Mouse (Mus musculus) neural tube, embryonic 13.5 days (tissue): ENCODE data around the gene 1700016H13Rik. TPM values are rescaled to one million over a fixed set of nuclear protein-coding genes. Genes with fewer than 3 reads are reported as not detected.

Experiments used
- ATAC-seq: fragments of 200-750 bp; cut with Nextera tagmentation; 2 replicates; pipeline ENCODE4 v1.8.0; 2017; ENCODE audit warnings: low read depth, mild to moderate bottlenecking, moderate TSS enrichment, moderate library complexity
- H3K27ac ChIP-seq: fragments of 300-500 bp; sonication (generic); replicated peaks from 2 replicates; pipeline ENCODE4 v1.5.1; 2015; ENCODE audit warnings: moderate library complexity, mild to moderate bottlenecking, inconsistent platforms
- H3K27me3 ChIP-seq: fragments of 300-500 bp; sonication (generic); 2 replicates; pipeline ENCODE4 v1.6.1; 2015; ENCODE audit warnings: mild to moderate bottlenecking, inconsistent platforms
- H3K36me3 ChIP-seq: fragments of 300-500 bp; sonication (generic); 2 replicates; pipeline ENCODE4 v1.6.1; 2015; ENCODE audit warnings: mild to moderate bottlenecking, inconsistent platforms
- H3K4me1 ChIP-seq: fragments of 300-500 bp; sonication (generic); replicated peaks from 2 replicates; pipeline ENCODE4 v1.6.1; 2015; ENCODE audit warnings: inconsistent platforms
- H3K4me2 ChIP-seq: fragments of 300-500 bp; sonication (generic); 2 replicates; pipeline ENCODE4 v1.6.1; 2015; ENCODE audit warnings: inconsistent platforms, mild to moderate bottlenecking, moderate library complexity
- H3K4me3 ChIP-seq: fragments of 300-500 bp; sonication (generic); 2 replicates; pipeline ENCODE4 v1.5.1; 2015; ENCODE audit warnings: mild to moderate bottlenecking, inconsistent platforms
- H3K9ac ChIP-seq: fragments of 300-500 bp; sonication (generic); 2 replicates; pipeline ENCODE4 v1.6.1; 2015; ENCODE audit warnings: moderate library complexity, mild to moderate bottlenecking, inconsistent platforms
- H3K9me3 ChIP-seq: fragments of 300-500 bp; sonication (generic); 2 replicates; pipeline ENCODE4 v1.6.1; 2016; ENCODE audit warnings: inconsistent platforms
- WGBS: fragments of 180-500 bp; shearing (Covaris S2); methylation state at CpG from one replicate; pipeline ENCODE4 v1.1.7; 2015; 5-methylcytosine and 5-hydroxymethylcytosine counted together
- polyA plus RNA-seq: library from polyadenylated mRNA; unstranded; fragments of >200 nt; fragmentation: Nextera tagmentation; extraction: Ambion mirVana; gene quantifications from 2 replicates; pipeline ENCODE4 v1.2.1, GENCODE M21; 2015

Gene 1700016H13Rik
- polyA plus RNA-seq, 1 experiment from 2014 or later, result not detected

GRCm38 (mm10) chr5:103691624-103692530 lies 36.1 kb upstream of the 1700016H13Rik start, which contains the start of gene Aff1:
Aff1 (plus strand) TSS chr5:103692374.
- Histone ChIP-seq H3K36me3 (no peaks in the 10 kb centered on the region), H3K9ac (peak within 1 kb of the TSS; percentile 65), H3K4me1 (peaks cover 23% of the 10 kb centered on the region), H3K27me3 (peaks cover 34% of the 10 kb centered on the region), H3K4me2 (peak within 1 kb of the TSS; percentile 97), H3K27ac (no peak within 1 kb of the TSS), H3K9me3 (no peaks in the 10 kb centered on the region), H3K4me3 (peak within 1 kb of the TSS; percentile 56)
- WGBS, result 5% methylated on average over 50 of the region's 50 CpGs
- ATAC-seq, result peak; percentile 92

GRCm38 (mm10) chr5:103691171-103691570 lies 35.4 kb upstream of the 1700016H13Rik start:
- H3K4me2 ChIP-seq, result peak overlapping the region; percentile 97

GRCm38 (mm10) chr5:103690190-103690589 lies 34.4 kb upstream of the 1700016H13Rik start:
- H3K27me3 ChIP-seq, result peaks cover 34% of the 10 kb centered on the region
- H3K9ac ChIP-seq, result no peak overlapping the region
- no peak overlapping the region for H3K4me2 ChIP-seq
- no peaks in the 10 kb centered on the region for H3K9me3 ChIP-seq
- H3K27ac ChIP-seq, result no peak overlapping the region
- H3K4me1 ChIP-seq, result peaks cover 23% of the 10 kb centered on the region
- WGBS, result 90% methylated on average over 8 of the region's 8 CpGs
- no peaks in the 10 kb centered on the region for H3K36me3 ChIP-seq
- no peak for ATAC-seq
- H3K4me3 ChIP-seq, result no peak overlapping the region

More at GRCm38 (mm10) chr5:103691171-103691570, 35.4 kb upstream of the 1700016H13Rik start:
- no peak for ATAC-seq
- Histone ChIP-seq H3K4me1 (peaks cover 23% of the 10 kb centered on the region), H3K36me3 (no peaks in the 10 kb centered on the region), H3K27me3 (peaks cover 34% of the 10 kb centered on the region), H3K9ac (no peak overlapping the region), H3K27ac (no peak overlapping the region), H3K4me3 (0 out of 2 replicates have a peak overlapping the region, but pooled peaks have one; percentile 56), H3K9me3 (no peaks in the 10 kb centered on the region)

- H3K4me1 ChIP-seq, result peaks cover 23% of the 10 kb centered on the region
- no peak overlapping the region for H3K4me3 ChIP-seq
- 89% methylated on average over 5 of the region's 5 CpGs for WGBS
- no peak overlapping the region for H3K4me2 ChIP-seq
- H3K36me3 ChIP-seq, result no peaks in the 10 kb centered on the region
- H3K9me3 ChIP-seq, result no peaks in the 10 kb centered on the region
- peaks cover 30% of the 10 kb centered on the region for H3K27me3 ChIP-seq
- no peak for ATAC-seq
- no peak overlapping the region for H3K27ac ChIP-seq
- no peak overlapping the region for H3K9ac ChIP-seq
Measured at GRCm38 (mm10) chr5:103689645-103690044, 33.8 kb upstream of the 1700016H13Rik start.

- Histone ChIP-seq H3K4me1 (no peaks in the 10 kb centered on the region), H3K27ac (no peak overlapping the region)
- WGBS, result 82% methylated on average over 3 of the region's 3 CpGs
Measured at GRCm38 (mm10) chr5:103681824-103682223, 26.0 kb upstream of the 1700016H13Rik start.

GRCm38 (mm10) chr5:103680381-103680780 lies 24.6 kb upstream of the 1700016H13Rik start:
- Histone ChIP-seq H3K27ac (no peak overlapping the region), H3K27me3 (no peaks in the 10 kb centered on the region), H3K36me3 (no peaks in the 10 kb centered on the region), H3K4me3 (no peak overlapping the region), H3K4me1 (no peaks in the 10 kb centered on the region), H3K4me2 (no peak overlapping the region), H3K9ac (no peak overlapping the region), H3K9me3 (no peaks in the 10 kb centered on the region)
- no peak for ATAC-seq
- WGBS, result 39% methylated on average over 4 of the region's 4 CpGs

More at GRCm38 (mm10) chr5:103681824-103682223, 26.0 kb upstream of the 1700016H13Rik start:
- H3K4me3 ChIP-seq, result no peak overlapping the region
- no peaks in the 10 kb centered on the region for H3K9me3 ChIP-seq
- H3K9ac ChIP-seq, result no peak overlapping the region
- no peaks in the 10 kb centered on the region for H3K36me3 ChIP-seq
- H3K27me3 ChIP-seq, result no peaks in the 10 kb centered on the region
- H3K4me2 ChIP-seq, result no peak overlapping the region
- no peak for ATAC-seq

GRCm38 (mm10) chr5:103678974-103679373 lies 23.2 kb upstream of the 1700016H13Rik start:
- no peak overlapping the region for H3K27ac ChIP-seq
- no peak overlapping the region for H3K4me3 ChIP-seq
- no peak for ATAC-seq
- no peak overlapping the region for H3K9ac ChIP-seq
- no peaks in the 10 kb centered on the region for H3K9me3 ChIP-seq
- no peak overlapping the region for H3K4me2 ChIP-seq
- no peaks in the 10 kb centered on the region for H3K4me1 ChIP-seq
- 93% methylated on average over 5 of the region's 5 CpGs for WGBS
- H3K27me3 ChIP-seq, result no peaks in the 10 kb centered on the region
- H3K36me3 ChIP-seq, result no peaks in the 10 kb centered on the region

GRCm38 (mm10) chr5:103677894-103678293 lies 22.1 kb upstream of the 1700016H13Rik start:
- H3K4me2 ChIP-seq, result no peak overlapping the region
- 84% methylated on average over 6 of the region's 6 CpGs for WGBS
- no peaks in the 10 kb centered on the region for H3K4me1 ChIP-seq
- no peaks in the 10 kb centered on the region for H3K27me3 ChIP-seq
- ATAC-seq, result no peak
- no peaks in the 10 kb centered on the region for H3K9me3 ChIP-seq
- no peak overlapping the region for H3K4me3 ChIP-seq
- no peak overlapping the region for H3K27ac ChIP-seq
- H3K9ac ChIP-seq, result no peak overlapping the region
- no peaks in the 10 kb centered on the region for H3K36me3 ChIP-seq

GRCm38 (mm10) chr5:103676289-103676881 lies 20.6 kb upstream of the 1700016H13Rik start:
- H3K4me2 ChIP-seq, result no peak overlapping the region
- no peaks in the 10 kb centered on the region for H3K4me1 ChIP-seq
- H3K9ac ChIP-seq, result no peak overlapping the region
- H3K4me3 ChIP-seq, result no peak overlapping the region
- H3K27me3 ChIP-seq, result no peaks in the 10 kb centered on the region
- H3K36me3 ChIP-seq, result no peaks in the 10 kb centered on the region
- no peak overlapping the region for H3K27ac ChIP-seq
- no peak for ATAC-seq
- no peaks in the 10 kb centered on the region for H3K9me3 ChIP-seq
- 86% methylated on average over 6 of the region's 6 CpGs for WGBS

- Histone ChIP-seq H3K27me3 (no peaks in the 10 kb centered on the region), H3K4me2 (no peak overlapping the region), H3K9me3 (no peaks in the 10 kb centered on the region), H3K9ac (no peak overlapping the region), H3K4me1 (no peaks in the 10 kb centered on the region), H3K27ac (no peak overlapping the region), H3K36me3 (no peaks in the 10 kb centered on the region), H3K4me3 (no peak overlapping the region)
- ATAC-seq, result no peak
- 54% methylated on average over 6 of the region's 6 CpGs for WGBS
Measured at GRCm38 (mm10) chr5:103674482-103674881, 18.7 kb upstream of the 1700016H13Rik start.

- ATAC-seq, result no peak
- H3K9ac ChIP-seq, result no peak overlapping the region
- no peak overlapping the region for H3K4me2 ChIP-seq
- 85% methylated on average over 4 of the region's 4 CpGs for WGBS
- H3K9me3 ChIP-seq, result no peaks in the 10 kb centered on the region
- no peak overlapping the region for H3K4me3 ChIP-seq
- no peaks in the 10 kb centered on the region for H3K27me3 ChIP-seq
- H3K27ac ChIP-seq, result no peak overlapping the region
- no peaks in the 10 kb centered on the region for H3K4me1 ChIP-seq
- no peaks in the 10 kb centered on the region for H3K36me3 ChIP-seq
Measured at GRCm38 (mm10) chr5:103673611-103674010, 17.8 kb upstream of the 1700016H13Rik start.

GRCm38 (mm10) chr5:103671858-103672257 lies 16.0 kb upstream of the 1700016H13Rik start:
- no peak overlapping the region for H3K4me3 ChIP-seq
- no peaks in the 10 kb centered on the region for H3K4me1 ChIP-seq
- H3K9me3 ChIP-seq, result no peaks in the 10 kb centered on the region
- H3K4me2 ChIP-seq, result no peak overlapping the region
- H3K27ac ChIP-seq, result no peak overlapping the region
- no peak overlapping the region for H3K9ac ChIP-seq
- no peak for ATAC-seq
- H3K27me3 ChIP-seq, result no peaks in the 10 kb centered on the region
- no peaks in the 10 kb centered on the region for H3K36me3 ChIP-seq
- WGBS, result 77% methylated on average over 3 of the region's 3 CpGs
